Mouse (Mus musculus) testis, adult 2 months (tissue): Measurements from ENCODE around the gene BC051019. TPM values are rescaled to one million over a fixed set of nuclear protein-coding genes. Genes with fewer than 3 reads are reported as not detected.

Source experiments
- H3K27ac ChIP-seq: fragments of 200-500 bp; 2 replicates; pipeline ENCODE4 v1.5.1; 2012; ENCODE audit warnings: low read depth, low read length; ENCODE audit not compliant: control insufficient read depth, insufficient read depth
- H3K27me3 ChIP-seq: fragments of 200-500 bp; 2 replicates; pipeline ENCODE4 v1.6.1; 2012; ENCODE audit warnings: mild to moderate bottlenecking, low read length, moderate library complexity; ENCODE audit not compliant: control insufficient read depth, insufficient read depth
- H3K36me3 ChIP-seq: fragments of 200-500 bp; 2 replicates; pipeline ENCODE4 v1.6.1; 2012; ENCODE audit warnings: mild to moderate bottlenecking, low read length; ENCODE audit not compliant: control insufficient read depth, insufficient read depth
- H3K4me1 ChIP-seq: fragments of 200-500 bp; 2 replicates; pipeline ENCODE4 v1.6.1; 2012; ENCODE audit warnings: low read length; ENCODE audit not compliant: control insufficient read depth, insufficient read depth
- H3K4me3 ChIP-seq: fragments of 200-500 bp; 2 replicates; pipeline ENCODE4 v1.5.1; 2012; ENCODE audit warnings: low read depth, mild to moderate bottlenecking, low read length, moderate library complexity, mixed read lengths; ENCODE audit not compliant: control insufficient read depth
- CTCF ChIP-seq: fragments of 200-500 bp; IDR thresholded peaks from 2 replicates; pipeline ENCODE4 v1.5.1; 2012; ENCODE audit warnings: low read depth, mild to moderate bottlenecking, inconsistent platforms, low read length, moderate library complexity; ENCODE audit not compliant: control insufficient read depth, insufficient read depth, insufficient replicate concordance
- POLR2A ChIP-seq: fragments of 200-500 bp; IDR thresholded peaks from 2 replicates; pipeline ENCODE4 v1.6.1; 2012; ENCODE audit warnings: low read depth, mild to moderate bottlenecking, inconsistent platforms, low read length, moderate library complexity; ENCODE audit not compliant: control insufficient read depth
- polyA plus RNA-seq: library from polyadenylated mRNA; depleted of rRNA; stranded (reverse); fragments of >200 nt; gene quantifications from 2 replicates; pipeline ENCODE4 v1.2.3, GENCODE M21; 2012

BC051019 gene
- polyA plus RNA-seq, 1 experiment, result 0.57 TPM

DNA sequence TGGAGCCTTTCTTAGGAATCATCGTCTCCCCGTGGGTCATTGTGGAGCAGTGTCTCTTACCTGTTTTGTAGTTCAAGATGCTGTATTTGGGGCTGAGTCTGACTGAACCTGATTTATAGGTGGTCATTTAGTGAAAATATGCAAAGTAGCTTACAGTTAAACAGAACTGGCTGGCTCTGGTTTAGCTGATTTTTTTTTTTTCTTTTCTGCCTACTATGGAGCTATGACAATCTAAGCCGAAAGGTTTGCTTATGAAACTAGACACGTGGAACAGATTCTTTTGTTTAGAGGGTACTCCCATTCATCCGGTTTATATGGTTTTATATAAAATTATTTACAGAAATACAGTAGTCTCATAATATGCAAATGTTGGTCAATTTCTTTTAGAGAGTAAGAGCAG is 8.0 kb upstream of the BC051019 start, which contains the start of gene Ascl3:
Gene Ascl3 (minus strand): TSS at position 101 of the 400 bp plus-strand sequence.
- H3K36me3 ChIP-seq, result no peaks in the 10 kb centered on the region
- H3K4me1 ChIP-seq, result peaks cover 12% of the 10 kb centered on the region
- H3K27me3 ChIP-seq, result no peaks in the 10 kb centered on the region
- no peak within 1 kb of the TSS for H3K27ac ChIP-seq
- no peak within 1 kb of the TSS for H3K4me3 ChIP-seq
- TF ChIP-seq CTCF (no peak), POLR2A (no peak)

GRCm38 (mm10) chr7:109723114-109723513 is 536 bp downstream of the BC051019 start:
- no peak overlapping the region for H3K4me3 ChIP-seq
- H3K4me1 ChIP-seq, result peaks cover 15% of the 10 kb centered on the region
- no peak overlapping the region for H3K27ac ChIP-seq
- H3K36me3 ChIP-seq, result no peaks in the 10 kb centered on the region
- TF ChIP-seq CTCF (no peak), POLR2A (no peak)
- no peaks in the 10 kb centered on the region for H3K27me3 ChIP-seq

GRCm38 (mm10) chr7:109722618-109723017 is 1.0 kb downstream of the BC051019 start:
- Histone ChIP-seq H3K4me3 (no peak overlapping the region), H3K4me1 (peaks cover 12% of the 10 kb centered on the region), H3K27me3 (no peaks in the 10 kb centered on the region), H3K27ac (no peak overlapping the region), H3K36me3 (no peaks in the 10 kb centered on the region)
- TF ChIP-seq POLR2A (no peak), CTCF (no peak)

DNA sequence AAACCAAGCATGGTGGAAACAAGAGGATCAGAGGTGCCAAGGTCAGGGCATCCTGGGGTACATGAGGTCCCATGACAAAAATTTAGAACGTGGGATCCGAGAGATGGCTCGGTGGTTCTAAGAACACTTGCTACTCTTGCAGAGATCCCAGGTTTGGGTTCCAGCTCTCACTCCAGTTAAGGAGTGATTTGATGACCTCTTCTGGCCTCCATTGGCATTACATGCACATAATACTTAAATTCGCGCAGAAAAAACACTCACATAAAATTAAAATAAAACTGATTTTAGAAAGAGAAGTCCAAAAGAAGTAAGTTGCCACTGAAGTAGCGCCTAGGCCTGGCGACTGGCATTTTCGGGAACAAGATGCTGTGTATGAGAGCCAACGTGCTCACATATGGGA is 4.4 kb downstream of the BC051019 start:
- no peak for TF ChIP-seq POLR2A
- TF ChIP-seq CTCF, result no peak
- H3K27ac ChIP-seq, result no peak overlapping the region
- H3K36me3 ChIP-seq, result no peaks in the 10 kb centered on the region
- peaks cover 3% of the 10 kb centered on the region for H3K4me1 ChIP-seq
- no peak overlapping the region for H3K4me3 ChIP-seq
- H3K27me3 ChIP-seq, result no peaks in the 10 kb centered on the region

DNA sequence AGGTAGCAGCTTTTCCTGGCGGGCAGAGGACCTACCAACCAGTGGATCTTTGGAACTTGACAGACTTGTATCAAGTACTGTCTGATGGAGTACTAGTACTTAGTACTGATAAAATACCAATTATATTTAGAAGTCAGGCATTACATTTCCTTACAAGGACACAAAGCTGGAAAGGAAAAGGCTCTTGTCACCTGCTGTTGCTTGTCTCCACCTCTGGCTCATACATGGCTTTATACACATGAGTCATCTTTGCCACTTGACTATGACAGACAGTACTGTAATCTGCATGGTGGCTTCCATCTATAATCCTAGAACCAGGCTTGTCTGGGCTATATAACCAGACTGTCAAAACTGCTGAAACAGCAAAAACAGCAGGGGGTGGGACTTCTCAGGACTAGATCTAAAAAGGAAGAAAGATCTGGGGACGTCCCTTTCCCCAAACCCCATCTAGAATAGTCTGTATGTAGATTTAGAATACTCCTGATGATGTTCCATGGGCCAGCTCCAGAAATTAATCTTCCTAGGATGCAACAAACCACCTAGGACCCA is 10.1 kb downstream of the BC051019 start:
- no peak overlapping the region for H3K4me3 ChIP-seq
- H3K27ac ChIP-seq, result no peak overlapping the region
- no peaks in the 10 kb centered on the region for H3K4me1 ChIP-seq
- TF ChIP-seq POLR2A (no peak), CTCF (no peak)
- H3K27me3 ChIP-seq, result no peaks in the 10 kb centered on the region
- peaks cover 3% of the 10 kb centered on the region for H3K36me3 ChIP-seq

DNA sequence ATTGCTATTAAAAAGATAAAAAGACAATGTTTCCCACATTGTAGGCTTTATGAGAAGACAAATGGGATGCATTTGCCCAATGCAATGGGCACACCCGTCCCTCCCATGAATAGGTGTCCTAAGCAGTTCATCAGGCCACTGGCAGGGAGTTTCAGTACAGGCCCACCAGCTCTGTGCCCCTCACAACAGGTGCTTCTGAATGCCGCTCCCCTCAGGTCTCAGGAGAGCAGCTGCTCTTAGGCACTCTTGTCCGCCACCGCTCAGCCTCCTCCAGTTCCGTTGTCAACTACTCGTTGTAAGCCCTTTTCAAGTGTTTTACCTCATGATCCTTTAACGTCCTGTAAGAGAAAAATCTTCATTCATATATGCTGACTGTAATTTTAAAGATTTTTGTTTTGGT is 11.5 kb downstream of the BC051019 start:
- H3K36me3 ChIP-seq, result peaks cover 4% of the 10 kb centered on the region
- no peak for TF ChIP-seq CTCF
- TF ChIP-seq POLR2A, result no peak

GRCm38 (mm10) chr7:109710069-109710468 is 13.6 kb downstream of the BC051019 start:
- no peak overlapping the region for H3K4me3 ChIP-seq
- peaks cover 4% of the 10 kb centered on the region for H3K36me3 ChIP-seq
- H3K4me1 ChIP-seq, result no peaks in the 10 kb centered on the region
- peak overlapping the region; percentile 10 for H3K27ac ChIP-seq
- TF ChIP-seq POLR2A (no peak), CTCF (no peak)
- H3K27me3 ChIP-seq, result no peaks in the 10 kb centered on the region

More for the DNA sequence above, 11.5 kb downstream of the BC051019 start:
- H3K4me1 ChIP-seq, result no peaks in the 10 kb centered on the region
- no peak overlapping the region for H3K27ac ChIP-seq
- no peak overlapping the region for H3K4me3 ChIP-seq
- no peaks in the 10 kb centered on the region for H3K27me3 ChIP-seq
